Mouse (Mus musculus) liver, adult 2 months (tissue): ENCODE measurements around the gene 1700092M07Rik. TPM values are rescaled to one million over a fixed set of nuclear protein-coding genes. Genes with fewer than 3 reads are reported as not detected.

Source experiments
- DNase-seq: peaks from one replicate; pipeline ENCODE4 v3.0.0-alpha.2; 2011; ENCODE audit warnings: low read depth, low spot score; ENCODE audit errors: extremely low read depth
- H3K27ac ChIP-seq: fragments of 200-500 bp; replicated peaks from 2 replicates; pipeline ENCODE4 v1.5.1; 2012; ENCODE audit warnings: low read depth, mild to moderate bottlenecking, control low read depth, inconsistent platforms, low read length; ENCODE audit not compliant: insufficient read depth
- H3K27me3 ChIP-seq: fragments of 200-500 bp; 2 replicates; pipeline ENCODE4 v1.6.1; 2012; ENCODE audit warnings: mild to moderate bottlenecking, moderate library complexity, low read length, inconsistent platforms; ENCODE audit not compliant: control insufficient read depth, insufficient read depth
- H3K36me3 ChIP-seq: fragments of 200-500 bp; 2 replicates; pipeline ENCODE4 v1.6.1; 2012; ENCODE audit warnings: low read length, inconsistent platforms; ENCODE audit not compliant: control insufficient read depth, insufficient read depth
- H3K4me1 ChIP-seq: fragments of 200-500 bp; 2 replicates; pipeline ENCODE4 v1.6.1; 2011; ENCODE audit warnings: low read length; ENCODE audit not compliant: control insufficient read depth, insufficient read depth
- H3K4me3 ChIP-seq: fragments of 200-500 bp; 2 replicates; pipeline ENCODE4 v1.5.1; 2011; ENCODE audit warnings: low read depth, mild to moderate bottlenecking, control low read depth, low read length, moderate library complexity; ENCODE audit not compliant: insufficient read depth
- H3K79me2 ChIP-seq: fragments of 200-500 bp; 2 replicates; pipeline ENCODE4 v1.6.1; 2012; ENCODE audit warnings: inconsistent platforms, mild to moderate bottlenecking, low read length, moderate library complexity; ENCODE audit not compliant: control insufficient read depth, insufficient read depth
- H3K9ac ChIP-seq: fragments of 200-500 bp; 2 replicates; pipeline ENCODE4 v1.6.1; 2012; ENCODE audit warnings: low read depth, mild to moderate bottlenecking, control low read depth, inconsistent platforms, low read length
- CTCF ChIP-seq: fragments of 200-500 bp; IDR thresholded peaks from 2 replicates; pipeline ENCODE4 v1.5.1; 2011; ENCODE audit warnings: low read depth, low read length, control low read depth
- POLR2A ChIP-seq: fragments of 200-500 bp; IDR thresholded peaks from 2 replicates; pipeline ENCODE4 v1.6.1; 2011; ENCODE audit warnings: low read length, control low read depth; ENCODE audit not compliant: insufficient read depth; ENCODE audit errors: extremely low read depth
- WGBS: fragments of 180-500 bp; shearing (Covaris S2); methylation state at CpG from one replicate; pipeline ENCODE4 v1.1.7; 2018; 5-methylcytosine and 5-hydroxymethylcytosine counted together
- polyA plus RNA-seq: library from polyadenylated mRNA; depleted of rRNA; stranded (reverse); fragments of >200 nt; gene quantifications from 2 replicates; pipeline ENCODE4 v1.2.3, GENCODE M21; 2012
- total RNA-seq: library from RNA; depleted of rRNA; stranded (reverse); fragments of >200 nt; gene quantifications from 2 replicates; pipeline ENCODE4 v1.2.3, GENCODE M21; 2014

The 1700092M07Rik gene
- total and polyA plus RNA-seq, 2 experiments: 0.83 TPM; not detected in 1

DNA sequence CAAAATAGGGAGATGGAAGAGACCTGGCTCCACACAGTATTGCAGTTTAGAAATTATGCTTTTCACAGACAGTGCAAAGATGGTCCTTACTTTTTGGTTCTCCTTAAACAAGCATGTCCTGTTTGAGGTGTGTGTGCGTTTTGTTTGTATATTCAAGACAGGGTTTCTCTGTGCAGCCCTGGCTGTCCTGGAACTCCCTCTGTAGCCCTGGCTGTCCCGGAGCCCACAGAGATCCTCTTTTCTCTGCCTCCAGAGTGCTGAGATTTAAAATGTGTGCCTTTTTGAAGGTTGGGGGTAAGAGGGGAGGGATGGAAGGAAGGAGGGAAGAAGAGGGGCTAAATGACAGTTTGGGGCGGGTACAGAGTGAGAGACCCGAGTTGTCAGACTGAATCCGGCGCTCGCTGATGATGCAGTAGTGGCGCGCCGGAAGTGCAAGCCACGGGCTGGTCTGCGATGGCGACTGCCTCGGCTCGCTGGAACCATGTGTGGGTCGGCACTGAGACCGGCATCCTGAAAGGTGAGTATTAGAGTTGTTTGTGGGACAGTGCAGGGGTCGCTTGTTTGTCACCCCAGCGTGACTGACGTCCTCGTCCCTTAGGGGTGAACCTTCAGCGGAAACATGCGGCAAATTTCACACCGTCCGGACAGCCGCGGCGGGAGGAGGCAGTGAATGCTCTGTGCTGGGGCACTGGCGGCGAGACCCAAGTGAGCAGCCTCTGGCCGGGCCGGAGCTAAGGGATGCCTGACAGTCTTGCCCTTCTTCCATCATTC is 4.9 kb upstream of the 1700092M07Rik start, which contains the start of gene Wdr74:
TSS of gene Wdr74 (plus strand) at position 439 of the 771 bp plus-strand sequence.
- under 1% methylated on average over 32 of the region's 32 CpGs for WGBS
- Histone ChIP-seq H3K27ac (peak within 1 kb of the TSS; percentile 29; the same call in 1 of the 2 replicates), H3K27me3 (no peaks in the 10 kb centered on the region), H3K79me2 (no peaks in the 10 kb centered on the region; the same call in 1 of the 2 replicates), H3K4me3 (peak within 1 kb of the TSS; percentile 85), H3K36me3 (peaks cover 12% of the 10 kb centered on the region), H3K4me1 (peaks cover 3% of the 10 kb centered on the region; the same call in 1 of the 2 replicates), H3K9ac (peak within 1 kb of the TSS; percentile 82)
- peak; percentile 86 for TF ChIP-seq POLR2A
- no peak for TF ChIP-seq CTCF
- peak; percentile 67 for DNase-seq

- H3K4me3 ChIP-seq: peak overlapping the region; percentile 85
- H3K27ac ChIP-seq: no peak overlapping the region
- WGBS: 1% methylated on average over 11 of the region's 11 CpGs
- H3K9ac ChIP-seq: peak overlapping the region; percentile 82
- peaks cover 7% of the 10 kb centered on the region; the same call in 1 of the 2 replicates for H3K4me1 ChIP-seq
- H3K27me3 ChIP-seq: no peaks in the 10 kb centered on the region
- no peaks in the 10 kb centered on the region; the same call in 1 of the 2 replicates for H3K79me2 ChIP-seq
- no peak for DNase-seq
- TF ChIP-seq CTCF (no peak), POLR2A (no peak)
- H3K36me3 ChIP-seq: peaks cover 12% of the 10 kb centered on the region
Observed at GRCm38 (mm10) chr19:8736160-8736467, 4.4 kb upstream of the 1700092M07Rik start.

DNA sequence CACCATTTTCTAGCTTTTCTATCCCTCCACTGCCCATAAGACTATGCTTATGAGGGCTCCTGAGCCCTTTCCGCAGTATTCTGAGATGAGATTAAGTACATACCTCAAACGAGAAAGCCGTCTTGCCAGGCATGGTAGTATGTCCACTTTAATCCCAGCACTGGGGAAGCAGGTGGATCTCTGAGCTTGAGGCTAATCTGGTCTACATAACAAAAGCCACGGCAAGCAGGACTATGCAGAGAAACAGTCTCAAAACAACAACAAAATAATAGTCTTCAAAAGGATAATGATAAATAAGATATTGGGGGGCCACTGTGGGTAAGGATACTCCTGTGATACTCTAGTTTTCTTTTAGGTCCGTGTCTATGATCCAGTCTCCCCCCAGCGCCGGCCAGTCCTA is 1.6 kb upstream of the 1700092M07Rik start:
- no peak for DNase-seq
- WGBS: 92% methylated on average over 7 of the region's 7 CpGs
- Histone ChIP-seq H3K36me3 (peaks cover 23% of the 10 kb centered on the region), H3K27me3 (no peaks in the 10 kb centered on the region), H3K79me2 (peaks cover 14% of the 10 kb centered on the region; the same call in 1 of the 2 replicates), H3K4me3 (no peak overlapping the region), H3K9ac (no peak overlapping the region), H3K27ac (no peak overlapping the region), H3K4me1 (peaks cover 13% of the 10 kb centered on the region)
- no peak for TF ChIP-seq POLR2A
- no peak for TF ChIP-seq CTCF

DNA sequence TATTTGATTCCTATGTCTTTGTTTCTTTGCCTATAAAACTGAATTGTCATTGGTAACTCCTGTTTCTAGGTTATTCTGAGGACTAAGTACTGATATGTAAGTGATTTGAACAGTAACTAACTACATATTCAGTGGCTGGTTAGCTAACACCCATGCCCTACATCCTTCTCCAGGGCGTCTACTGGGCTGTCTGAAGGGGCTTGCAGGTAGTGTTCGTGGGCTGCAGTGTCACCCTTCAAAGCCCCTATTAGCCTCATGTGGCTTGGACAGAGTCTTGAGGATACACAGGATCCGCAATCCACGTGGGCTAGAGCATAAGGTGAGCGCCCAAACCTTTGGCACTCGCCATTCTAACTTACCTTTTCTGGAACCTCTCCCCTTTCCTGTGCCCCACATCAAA is 872 bp upstream of the 1700092M07Rik start:
- DNase-seq: no peak
- Histone ChIP-seq H3K36me3 (peaks cover 29% of the 10 kb centered on the region), H3K27ac (no peak overlapping the region), H3K4me3 (no peak overlapping the region), H3K4me1 (peaks cover 13% of the 10 kb centered on the region), H3K79me2 (peaks cover 14% of the 10 kb centered on the region; the same call in 1 of the 2 replicates), H3K27me3 (no peaks in the 10 kb centered on the region), H3K9ac (no peak overlapping the region)
- WGBS: 98% methylated on average over 6 of the region's 6 CpGs
- no peak for TF ChIP-seq POLR2A
- TF ChIP-seq CTCF: no peak

DNA sequence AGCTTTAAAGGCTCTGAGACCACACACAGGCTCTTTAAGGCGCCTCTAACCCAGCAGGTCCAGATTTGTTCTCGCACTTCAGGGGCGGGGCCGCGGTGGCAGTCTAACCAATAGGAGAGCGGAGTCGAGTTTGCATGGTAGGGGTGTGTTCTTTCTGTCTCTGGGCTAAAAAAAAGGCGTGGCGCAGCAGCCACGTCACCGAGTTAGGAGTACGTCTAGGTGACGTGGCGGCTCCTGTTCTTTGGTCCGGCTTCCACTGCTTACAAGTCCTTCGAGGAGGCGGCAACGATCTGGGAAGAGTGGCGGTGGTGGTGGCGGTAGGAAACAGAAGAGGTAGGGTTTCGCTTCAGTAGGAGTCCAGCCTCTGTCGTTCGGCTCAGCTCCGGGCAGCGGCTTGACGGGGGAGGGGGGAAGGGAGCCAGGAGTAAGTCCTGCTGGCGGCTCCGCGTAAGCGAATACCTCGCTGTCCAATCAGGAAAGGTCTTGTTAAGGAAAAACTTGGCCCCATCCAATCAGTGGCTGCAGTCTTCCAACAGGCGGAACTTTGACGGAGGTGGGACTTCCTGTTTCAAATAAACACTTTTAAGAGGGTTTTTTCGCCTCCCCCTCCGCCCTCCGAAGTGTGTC is 838 bp downstream of the 1700092M07Rik start, which contains the start of gene Stx5a:
TSS of gene Stx5a (plus strand) at position 171 of the 627 bp plus-strand sequence.
- Histone ChIP-seq H3K27me3 (no peaks in the 10 kb centered on the region), H3K79me2 (peaks cover 14% of the 10 kb centered on the region; the same call in 1 of the 2 replicates), H3K36me3 (peaks cover 45% of the 10 kb centered on the region), H3K4me1 (peaks cover 13% of the 10 kb centered on the region), H3K4me3 (peak within 1 kb of the TSS; percentile 84), H3K27ac (peak within 1 kb of the TSS; percentile 95), H3K9ac (peak within 1 kb of the TSS; percentile 96)
- TF ChIP-seq CTCF: no peak
- peak; percentile 44; the same call in 1 of the 2 replicates for TF ChIP-seq POLR2A
- under 1% methylated on average over 36 of the region's 36 CpGs for WGBS
- DNase-seq: peak; percentile 98
